Mouse (Mus musculus) brain, embryonic 14.5 days (tissue): ENCODE results near the gene Eno2. TPM values are rescaled to one million over a fixed set of nuclear protein-coding genes. Genes with fewer than 3 reads are reported as not detected.
"Not testable (repeated sequence)": the region's sequence is repeated elsewhere in the genome, so short reads cannot be mapped to it uniquely, and the experiment has no call there.

Experiments used
- DNase-seq: peaks from one replicate; pipeline ENCODE4 v3.0.0-alpha.2; 2011; ENCODE audit warnings: low read depth
- CTCF ChIP-seq: fragments of 200-500 bp; IDR thresholded peaks from 2 replicates; pipeline ENCODE4 v1.5.1; 2012; ENCODE audit warnings: inconsistent platforms, mild to moderate bottlenecking, moderate library complexity, borderline replicate concordance; ENCODE audit not compliant: insufficient read depth, insufficient read length; ENCODE audit errors: extremely low read depth
- POLR2A ChIP-seq: fragments of 200-500 bp; IDR thresholded peaks from 2 replicates; pipeline ENCODE4 v1.6.1; 2012; ENCODE audit warnings: mild to moderate bottlenecking, inconsistent platforms, borderline replicate concordance; ENCODE audit not compliant: poor library complexity, insufficient read depth, insufficient read length, severe bottlenecking; ENCODE audit errors: extremely low read depth
- polyA plus RNA-seq: library from polyadenylated mRNA; depleted of rRNA; stranded (reverse); fragments of >200 nt; gene quantifications from 2 replicates; pipeline ENCODE4 v1.2.3, GENCODE M21; 2012

Gene Eno2
- polyA plus RNA-seq, 1 experiment: 69.6 TPM

DNA sequence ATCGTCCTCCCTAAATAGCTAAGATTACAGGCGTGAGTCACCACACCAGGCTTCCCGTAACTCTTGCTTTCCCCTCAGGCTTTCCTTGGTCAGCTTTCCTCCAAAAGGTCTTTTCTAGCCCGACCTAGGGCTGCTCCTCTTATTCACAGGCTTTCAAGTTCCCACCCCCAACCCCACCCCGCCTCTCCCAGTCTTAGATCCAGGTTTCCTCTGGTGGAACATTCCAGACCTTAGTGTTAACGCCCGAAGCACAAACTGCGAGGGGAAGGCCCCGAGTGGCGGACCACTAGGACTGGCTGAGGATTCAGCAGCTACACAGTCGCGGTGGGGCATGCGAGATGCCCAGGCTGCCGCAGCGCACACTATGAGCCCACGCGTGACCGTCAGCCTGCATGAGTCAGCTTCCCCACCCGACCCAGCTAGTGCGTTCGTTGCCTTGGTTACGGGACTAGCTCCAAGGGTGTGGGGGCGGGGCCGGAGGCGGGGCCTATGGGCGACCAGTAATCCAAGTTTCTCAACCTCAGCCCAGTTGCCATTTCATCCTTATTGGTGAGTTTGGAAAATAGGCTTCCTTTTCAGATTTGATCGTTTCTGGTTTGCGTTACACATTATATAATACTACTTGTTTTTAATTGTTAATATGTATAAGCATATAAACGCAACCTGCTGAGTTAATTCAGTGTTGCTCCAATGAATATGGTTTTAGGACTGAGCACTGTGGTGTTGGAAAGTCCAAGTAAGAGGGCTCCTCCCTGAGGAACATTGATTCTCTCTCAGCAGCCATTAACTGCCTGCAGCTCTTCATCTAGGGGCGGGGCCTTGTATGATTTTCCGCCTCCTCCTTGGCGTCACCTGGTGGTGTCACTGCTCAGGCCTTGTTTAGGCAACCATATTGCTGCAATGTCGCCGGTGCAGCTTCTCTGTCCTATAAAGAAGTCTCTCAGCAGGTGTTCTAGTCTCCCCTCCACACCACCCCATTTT, 36.2 kb upstream of the Eno2 start:
- DNase-seq: peak; percentile 96
- TF ChIP-seq CTCF (peak; percentile 33; the same call in 1 of the 2 replicates), POLR2A (no peak)

- no peak for DNase-seq
- TF ChIP-seq POLR2A (no peak), CTCF (no peak)
These were observed 34.9 kb upstream of the Eno2 start for GRCm38 (mm10) chr6:124804341-124804740.

GRCm38 (mm10) chr6:124803691-124804090, 34.2 kb upstream of the Eno2 start:
- not testable (repeated sequence) for DNase-seq

DNA sequence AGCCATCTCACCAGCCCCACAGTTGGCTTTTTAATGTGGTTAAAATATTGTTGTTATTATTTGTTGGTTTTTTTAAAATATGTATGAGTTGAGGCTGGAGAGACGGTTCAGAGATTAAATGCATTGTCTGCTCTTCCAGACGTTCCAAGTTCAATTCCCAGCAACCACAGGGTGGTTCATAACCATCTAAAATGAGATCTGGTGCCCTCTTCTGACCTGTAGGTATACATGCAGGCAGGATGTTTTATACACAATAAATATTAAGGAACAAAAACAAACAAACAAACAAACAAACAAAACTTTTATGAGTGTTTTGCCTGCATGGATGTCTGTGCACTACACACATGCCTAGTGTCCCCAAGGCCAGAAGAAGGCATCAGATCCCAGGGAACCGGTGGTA, 33.6 kb upstream of the Eno2 start:
- no peak for TF ChIP-seq CTCF
- no peak for TF ChIP-seq POLR2A
- no peak for DNase-seq

- DNase-seq: not testable (repeated sequence)
These were observed 32.9 kb upstream of the Eno2 start for GRCm38 (mm10) chr6:124802400-124802799.

DNA sequence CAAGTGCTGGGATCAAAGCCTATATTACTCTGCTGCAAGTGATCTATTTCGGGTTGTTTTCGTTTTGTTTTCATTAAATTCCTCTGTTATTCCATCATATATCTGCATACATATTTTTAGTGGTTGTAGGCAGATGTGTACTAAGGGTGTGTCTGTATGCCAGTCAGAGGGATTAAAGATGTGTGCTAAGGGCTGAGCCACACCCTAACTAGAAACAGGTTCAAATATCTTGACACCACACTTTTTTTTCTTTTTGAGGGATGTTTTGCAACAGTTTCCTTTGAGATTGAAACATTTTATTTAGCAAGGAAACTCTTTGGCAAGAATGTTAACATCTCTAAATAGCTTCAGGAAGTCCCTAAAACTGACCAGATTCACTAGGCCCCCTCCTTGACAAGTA, 26.7 kb upstream of the Eno2 start:
- TF ChIP-seq CTCF (no peak), POLR2A (no peak)
- DNase-seq: no peak

DNA sequence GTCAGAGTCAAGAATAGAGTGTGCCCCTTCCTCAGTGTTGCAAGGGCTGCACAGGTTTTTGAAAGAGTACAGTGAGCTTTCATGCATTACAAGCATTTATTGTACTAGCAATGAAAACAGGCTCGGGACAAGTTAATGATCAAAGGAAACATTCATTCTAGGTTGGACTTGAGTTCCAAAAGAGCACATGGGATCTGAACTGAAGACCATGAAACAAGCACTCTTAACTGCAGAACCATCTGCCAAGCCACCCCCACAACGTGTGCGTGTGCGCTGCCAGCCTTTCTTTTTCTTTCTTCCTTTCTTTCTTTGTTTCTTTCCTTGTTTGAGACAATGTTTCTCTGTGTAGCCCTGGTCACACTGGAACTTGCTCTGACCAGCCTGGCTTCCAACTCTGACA, 26.3 kb upstream of the Eno2 start:
- DNase-seq: no peak
- no peak for TF ChIP-seq POLR2A
- no peak for TF ChIP-seq CTCF

- TF ChIP-seq CTCF: no peak
- TF ChIP-seq POLR2A: no peak
- DNase-seq: no peak
These were observed 22.4 kb upstream of the Eno2 start for GRCm38 (mm10) chr6:124791911-124792310.

GRCm38 (mm10) chr6:124790121-124790520, 20.6 kb upstream of the Eno2 start:
- no peak for DNase-seq
- no peak for TF ChIP-seq CTCF

DNA sequence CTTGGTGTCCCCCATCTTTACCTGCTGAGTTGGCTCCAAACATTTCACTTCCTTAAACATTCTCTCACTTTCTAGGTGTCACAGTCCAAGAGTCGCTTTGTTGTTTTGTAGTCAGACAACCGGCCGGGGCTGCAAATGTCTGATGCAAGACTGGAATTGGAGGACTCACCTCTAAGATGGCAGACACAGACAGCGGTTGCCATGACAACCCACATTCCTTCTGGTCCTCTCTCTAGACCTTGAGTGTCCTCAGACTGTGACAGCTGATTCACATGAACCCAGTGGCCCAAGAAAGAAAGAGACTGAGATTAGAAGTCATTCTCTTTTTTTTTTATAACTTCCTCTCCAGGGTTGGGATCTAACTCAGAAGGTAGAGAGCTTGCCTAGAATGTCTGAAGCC, 20.0 kb upstream of the Eno2 start:
- TF ChIP-seq CTCF: no peak
- no peak for TF ChIP-seq POLR2A
- no peak for DNase-seq

GRCm38 (mm10) chr6:124787722-124788121, 18.2 kb upstream of the Eno2 start:
- no peak for TF ChIP-seq POLR2A
- DNase-seq: no peak

DNA sequence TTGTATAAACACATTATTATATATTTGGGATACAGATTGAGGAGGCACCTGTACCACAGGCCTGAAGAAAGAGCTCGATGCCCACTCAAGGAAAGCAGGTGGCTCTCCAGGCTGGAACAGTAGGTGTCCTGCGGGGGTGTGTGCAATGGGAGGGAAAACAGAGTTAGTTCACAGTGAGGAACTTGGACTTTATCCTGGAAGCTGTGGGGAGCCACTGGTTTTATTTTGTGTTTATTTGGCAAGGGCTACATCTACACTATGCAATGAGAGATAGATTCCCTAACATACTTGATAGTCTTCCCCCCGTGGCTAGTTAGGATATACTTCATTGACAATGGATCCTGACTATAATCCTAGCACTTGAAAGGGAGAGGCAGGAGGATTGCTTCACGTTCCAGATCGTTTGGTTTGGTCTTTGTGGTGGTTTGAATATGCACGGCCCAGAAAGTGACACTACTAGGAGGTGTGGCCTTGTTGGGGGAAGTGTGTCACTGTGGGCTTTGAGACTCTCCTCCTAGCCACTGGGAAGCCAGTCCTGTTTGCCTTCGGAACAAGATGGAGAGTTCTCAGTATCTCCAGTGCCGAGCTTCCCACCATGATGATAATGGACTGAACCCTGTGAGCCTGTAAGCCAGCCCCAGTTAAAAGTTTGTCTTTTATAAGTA, 17.4 kb upstream of the Eno2 start:
- DNase-seq: no peak
- no peak for TF ChIP-seq POLR2A
- no peak for TF ChIP-seq CTCF

DNA sequence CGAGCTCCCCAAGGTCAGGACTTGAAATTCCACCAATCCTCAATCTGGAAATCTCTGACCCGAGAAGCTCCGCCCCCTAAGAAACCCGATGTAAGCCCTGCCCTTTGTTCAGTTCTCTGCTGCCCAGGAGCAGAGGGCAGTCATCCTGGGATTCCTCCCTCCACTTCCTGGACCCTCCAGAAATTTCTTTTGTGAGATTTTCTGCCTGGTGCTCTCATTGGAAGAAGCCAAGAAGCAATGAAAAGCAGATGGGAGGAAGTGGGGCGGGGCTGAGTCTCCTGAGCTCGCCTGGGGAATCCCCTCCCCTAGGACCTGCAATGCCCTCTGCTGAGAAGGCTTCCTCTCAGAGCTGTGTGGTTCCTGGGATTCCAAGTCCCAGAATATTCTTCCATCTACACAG, 13.0 kb upstream of the Eno2 start:
- TF ChIP-seq CTCF (no peak), POLR2A (no peak)
- DNase-seq: peak; percentile 43
